Mouse (Mus musculus) ES-Bruce4 (cell line): ENCODE results near the gene L3mbtl4.

Source experiments
- CTCF ChIP-seq: IDR thresholded peaks from one replicate; pipeline ENCODE4 v1.8.1; 2011; ENCODE audit warnings: low read depth, low read length
- EP300 ChIP-seq: IDR thresholded peaks from 2 replicates; pipeline ENCODE4 v1.6.1; 2011; ENCODE audit warnings: low read depth, low read length; ENCODE audit not compliant: insufficient read depth
- POLR2A ChIP-seq: IDR thresholded peaks from one replicate; pipeline ENCODE4 v1.8.1; 2011; ENCODE audit warnings: low read length; ENCODE audit not compliant: insufficient read depth

DNA sequence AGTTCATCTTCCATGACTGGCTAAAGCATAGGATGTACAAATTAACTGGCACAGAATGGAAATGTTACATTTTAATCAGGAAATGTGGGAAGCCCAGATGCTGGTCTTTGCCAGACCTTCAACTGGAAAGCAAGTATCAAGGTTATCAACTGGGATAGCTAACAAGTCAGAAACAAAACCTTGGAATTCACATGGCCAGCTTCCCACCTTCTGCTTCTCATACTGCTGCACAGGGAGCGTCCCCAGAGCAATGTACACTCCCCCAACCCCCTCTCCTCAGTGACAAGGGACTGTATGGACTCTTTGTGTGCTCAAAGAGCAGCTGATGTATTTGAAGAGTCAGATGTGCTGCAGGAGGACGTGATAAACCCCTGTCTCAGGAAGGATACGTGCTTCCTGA is 49.0 kb downstream of the L3mbtl4 start:
- no peak for TF ChIP-seq CTCF
- no peak for TF ChIP-seq POLR2A
- TF ChIP-seq EP300 = no peak
